Mouse (Mus musculus) liver, postnatal 0 days (tissue): Measurements from ENCODE around the gene Tmem170. TPM values are rescaled to one million over a fixed set of nuclear protein-coding genes. Genes with fewer than 3 reads are reported as not detected.

Source experiments
- ATAC-seq: fragments of 200-750 bp; cut with Nextera tagmentation; 2 replicates; pipeline ENCODE4 v1.8.0; 2017; ENCODE audit warnings: mild to moderate bottlenecking, moderate library complexity
- DNase-seq: peaks from one replicate; pipeline ENCODE4 v3.0.0-alpha.2; 2016
- H3K27ac ChIP-seq: fragments of 300-500 bp; sonication (generic); 2 replicates; pipeline ENCODE4 v1.5.1; 2014; ENCODE audit warnings: antibody characterized with exemption, moderate library complexity, mild to moderate bottlenecking, low read depth
- H3K27me3 ChIP-seq: fragments of 300-500 bp; sonication (generic); 2 replicates; pipeline ENCODE4 v1.6.1; 2014; ENCODE audit warnings: low read length, control low read depth, mixed read lengths; ENCODE audit not compliant: insufficient read depth
- H3K36me3 ChIP-seq: fragments of 300-500 bp; sonication (generic); replicated peaks from 2 replicates; pipeline ENCODE4 v1.6.1; 2014; ENCODE audit warnings: mild to moderate bottlenecking, control low read depth, low read length, moderate library complexity, mixed read lengths; ENCODE audit not compliant: insufficient read depth
- H3K4me1 ChIP-seq: fragments of 300-500 bp; sonication (generic); 2 replicates; pipeline ENCODE4 v1.6.1; 2014; ENCODE audit warnings: antibody characterized with exemption, mild to moderate bottlenecking, control low read depth; ENCODE audit not compliant: insufficient read depth
- H3K4me2 ChIP-seq: fragments of 300-500 bp; sonication (generic); 2 replicates; pipeline ENCODE4 v1.6.1; 2014; ENCODE audit warnings: low read depth, mild to moderate bottlenecking, low read length, moderate library complexity, mixed read lengths
- H3K4me3 ChIP-seq: fragments of 300-500 bp; sonication (generic); 2 replicates; pipeline ENCODE4 v1.5.1; 2014; ENCODE audit warnings: low read depth, low read length
- H3K9ac ChIP-seq: fragments of 300-500 bp; sonication (generic); replicated peaks from 2 replicates; pipeline ENCODE4 v1.6.1; 2014; ENCODE audit warnings: mild to moderate bottlenecking, moderate library complexity
- H3K9me3 ChIP-seq: fragments of 300-500 bp; sonication (generic); 2 replicates; pipeline ENCODE4 v1.6.1; 2016; ENCODE audit warnings: mild to moderate bottlenecking, control low read depth, low read length, mixed read lengths
- CTCF ChIP-seq: sonication (generic); IDR thresholded peaks from 2 replicates; pipeline ENCODE4 v1.5.1; 2016; ENCODE audit warnings: antibody characterized with exemption, low read depth
- EP300 ChIP-seq: IDR thresholded peaks from 2 replicates; pipeline ENCODE4 v1.6.1; 2016; ENCODE audit warnings: antibody characterized with exemption, low read depth, mild to moderate bottlenecking
- WGBS: fragments of 180-500 bp; shearing (Covaris S2); extraction: QIAGEN DNeasy Blood & Tissue Kit; methylation state at CpG from one replicate; pipeline ENCODE4 v1.1.7; 2014; ENCODE audit not compliant: insufficient replicate concordance; 5-methylcytosine and 5-hydroxymethylcytosine counted together
- polyA plus RNA-seq: library from polyadenylated mRNA; unstranded; fragments of >200 nt; fragmentation: Nextera tagmentation; extraction: Ambion mirVana; gene quantifications from 2 replicates; pipeline ENCODE4 v1.2.1, GENCODE M21; 2015

Tmem170 gene
- polyA plus RNA-seq, 1 experiment from 2014 or later, result 4.9 TPM

DNA sequence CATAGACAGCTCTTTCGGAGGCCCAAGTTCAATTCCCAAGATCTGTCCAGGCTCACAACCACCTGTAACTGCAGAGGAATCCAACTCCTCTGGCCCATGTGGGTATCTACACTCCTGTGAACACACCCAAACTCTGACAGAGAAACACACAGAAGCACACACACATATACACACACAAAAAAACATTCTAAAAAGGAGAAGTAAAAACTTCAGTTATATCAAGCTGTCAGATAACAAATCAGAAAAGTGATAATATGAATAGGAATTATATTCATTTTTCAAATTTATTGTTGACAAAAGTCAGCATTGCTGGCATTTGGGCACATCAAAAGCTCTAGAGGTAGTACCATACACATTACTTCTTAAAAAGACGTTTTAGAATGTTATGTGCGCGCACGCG lies 29.8 kb downstream of the Tmem170 start:
- no peaks in the 10 kb centered on the region for H3K9me3 ChIP-seq
- WGBS, result 85% methylated on average over 6 of the region's 6 CpGs
- TF ChIP-seq EP300, result no peak
- no peak for TF ChIP-seq CTCF
- H3K27me3 ChIP-seq, result no peaks in the 10 kb centered on the region
- H3K9ac ChIP-seq, result no peak overlapping the region
- no peak overlapping the region for H3K4me3 ChIP-seq
- H3K27ac ChIP-seq, result no peak overlapping the region
- no peaks in the 10 kb centered on the region for H3K4me1 ChIP-seq
- DNase-seq, result no peak
- H3K4me2 ChIP-seq, result no peak overlapping the region
- H3K36me3 ChIP-seq, result peaks cover 9% of the 10 kb centered on the region
- no peak for ATAC-seq

DNA sequence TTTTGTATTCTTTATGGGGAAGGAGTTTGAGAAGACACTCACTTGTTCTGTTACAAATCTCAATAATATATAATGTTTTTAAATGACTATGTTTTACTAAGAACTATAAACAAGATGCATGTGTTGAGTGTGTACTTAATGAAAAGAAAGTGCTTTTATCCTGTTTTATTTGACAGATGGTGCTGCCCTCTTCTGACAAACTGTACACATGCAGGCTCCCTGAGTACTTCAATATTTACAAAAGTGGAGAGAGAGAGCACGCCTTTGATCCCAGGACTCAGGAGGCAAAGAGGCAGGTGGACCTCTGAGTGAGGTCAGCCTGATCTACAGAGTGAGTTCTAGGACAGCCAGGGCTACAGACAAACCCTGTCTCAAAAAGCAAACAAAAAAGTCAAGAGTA lies 41.0 kb downstream of the Tmem170 start:
- H3K9me3 ChIP-seq, result no peaks in the 10 kb centered on the region
- H3K4me1 ChIP-seq, result 0 out of 2 replicates have a peak, but pooled peaks cover 2% of the 10 kb centered on the region
- no peak overlapping the region for H3K27ac ChIP-seq
- peaks cover 7% of the 10 kb centered on the region for H3K36me3 ChIP-seq
- no peaks in the 10 kb centered on the region for H3K27me3 ChIP-seq
- H3K4me2 ChIP-seq, result no peak overlapping the region
- DNase-seq (no peak), ATAC-seq (no peak)
- no peak overlapping the region for H3K9ac ChIP-seq
- no peak overlapping the region for H3K4me3 ChIP-seq
- 42% methylated on average over 1 of the region's 1 CpGs for WGBS
- no peak for TF ChIP-seq EP300
- TF ChIP-seq CTCF, result peak; percentile 62

DNA sequence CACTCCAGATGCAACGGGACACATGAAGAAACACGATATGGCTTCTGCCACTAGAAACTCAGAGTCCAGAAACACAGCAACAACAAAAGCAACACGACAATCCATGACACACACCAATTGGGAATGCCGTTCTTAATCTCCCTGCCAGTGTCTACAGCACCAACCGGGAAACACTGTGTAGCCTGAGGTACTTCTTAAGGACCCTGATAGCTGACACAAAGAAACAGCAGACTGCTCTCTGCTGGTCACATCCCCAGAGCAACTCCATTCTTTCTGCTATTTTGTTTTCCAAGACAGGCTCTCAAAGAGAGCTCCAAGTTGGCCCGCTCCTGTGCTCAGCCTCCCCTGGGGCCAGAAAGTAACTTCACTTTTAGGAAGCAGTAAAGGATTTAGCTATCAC lies 42.5 kb downstream of the Tmem170 start:
- H3K4me3 ChIP-seq, result no peak overlapping the region
- ATAC-seq, result no peak
- TF ChIP-seq EP300 (no peak), CTCF (no peak)
- no peak overlapping the region for H3K4me2 ChIP-seq
- H3K4me1 ChIP-seq, result 0 out of 2 replicates have a peak, but pooled peaks cover 2% of the 10 kb centered on the region
- H3K36me3 ChIP-seq, result peaks cover 11% of the 10 kb centered on the region
- 78% methylated on average over 6 of the region's 6 CpGs for WGBS
- no peak overlapping the region for H3K27ac ChIP-seq
- DNase-seq, result no peak
- no peak overlapping the region for H3K9ac ChIP-seq
- H3K9me3 ChIP-seq, result no peaks in the 10 kb centered on the region
- no peaks in the 10 kb centered on the region for H3K27me3 ChIP-seq

DNA sequence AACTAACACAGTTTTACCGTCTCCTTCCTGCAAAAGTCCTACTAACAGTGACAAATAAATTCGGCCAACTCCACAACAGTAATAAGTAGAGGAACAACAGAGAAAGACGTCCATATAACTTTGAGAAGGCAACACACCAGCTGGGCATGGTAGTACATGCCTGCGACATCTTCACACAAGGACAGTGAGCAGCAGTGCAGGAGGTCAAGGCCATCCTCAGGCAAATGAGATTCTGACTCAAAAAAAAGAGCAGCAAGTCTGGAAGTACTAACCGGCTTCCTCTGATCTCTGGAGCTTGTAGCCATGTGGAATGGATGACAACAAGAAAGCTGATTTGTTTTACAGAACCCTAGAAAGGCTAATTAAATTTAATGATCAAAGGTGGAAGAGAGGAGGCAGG lies 43.6 kb downstream of the Tmem170 start:
- peaks cover 17% of the 10 kb centered on the region for H3K36me3 ChIP-seq
- no peak overlapping the region for H3K27ac ChIP-seq
- 0 out of 2 replicates have a peak, but pooled peaks cover 2% of the 10 kb centered on the region for H3K4me1 ChIP-seq
- no peak overlapping the region for H3K4me2 ChIP-seq
- TF ChIP-seq CTCF, result no peak
- ATAC-seq, result no peak
- no peak overlapping the region for H3K9ac ChIP-seq
- WGBS, result 77% methylated on average over 5 of the region's 5 CpGs
- no peak overlapping the region for H3K4me3 ChIP-seq
- DNase-seq, result no peak
- H3K9me3 ChIP-seq, result no peaks in the 10 kb centered on the region
- no peaks in the 10 kb centered on the region for H3K27me3 ChIP-seq

DNA sequence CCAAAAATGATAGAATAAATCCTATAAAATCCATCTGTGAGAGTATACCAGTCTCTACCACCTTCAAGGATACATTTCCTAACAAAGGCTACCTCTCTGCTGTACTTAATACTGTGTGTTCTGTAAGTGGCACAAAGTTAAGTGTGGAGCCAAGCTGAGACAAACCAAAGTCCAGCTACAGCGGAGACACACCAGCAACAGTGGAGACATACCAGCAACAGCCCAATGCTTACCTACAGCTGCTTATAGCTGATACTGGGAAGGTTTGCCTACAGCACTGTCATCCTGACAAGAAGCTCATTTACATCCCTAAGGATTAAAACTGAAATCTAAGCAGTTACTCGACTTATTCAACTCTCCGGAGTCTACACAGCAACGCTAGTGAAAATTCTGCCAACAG lies 44.6 kb downstream of the Tmem170 start:
- Histone ChIP-seq H3K4me1 (0 out of 2 replicates have a peak, but pooled peaks cover 2% of the 10 kb centered on the region), H3K4me3 (no peak overlapping the region), H3K4me2 (no peak overlapping the region), H3K27me3 (no peaks in the 10 kb centered on the region), H3K27ac (no peak overlapping the region), H3K9me3 (no peaks in the 10 kb centered on the region), H3K9ac (no peak overlapping the region), H3K36me3 (peaks cover 14% of the 10 kb centered on the region)
- ATAC-seq (no peak), DNase-seq (no peak)
- no peak for TF ChIP-seq EP300
- no peak for TF ChIP-seq CTCF
- 82% methylated on average over 4 of the region's 4 CpGs for WGBS

DNA sequence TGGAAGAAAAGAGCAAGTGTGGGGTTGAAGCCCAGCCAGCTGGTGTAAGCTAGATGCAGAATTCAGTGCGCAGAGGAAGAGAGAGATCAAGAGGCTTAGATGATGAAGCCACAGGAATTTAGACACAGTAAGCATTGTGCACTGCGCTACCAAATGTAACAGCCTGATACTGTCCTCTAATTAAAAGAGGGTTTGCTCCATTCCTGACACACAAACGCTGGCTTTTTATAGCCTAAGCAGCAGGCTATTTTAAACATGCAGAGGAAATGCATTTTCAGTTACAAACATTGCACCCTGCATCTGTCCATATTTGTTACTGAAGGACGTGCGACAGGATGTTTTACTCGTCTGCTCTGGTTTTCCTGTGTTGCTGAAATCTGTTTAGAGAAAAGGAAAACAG lies 48.0 kb downstream of the Tmem170 start:
- peaks cover 14% of the 10 kb centered on the region for H3K36me3 ChIP-seq
- no peak overlapping the region for H3K4me2 ChIP-seq
- DNase-seq (no peak), ATAC-seq (no peak)
- 74% methylated on average over 6 of the region's 6 CpGs for WGBS
- no peak overlapping the region for H3K4me3 ChIP-seq
- H3K27ac ChIP-seq, result 0 out of 2 replicates have a peak overlapping the region, but pooled peaks have one; percentile 19
- no peak for TF ChIP-seq CTCF
- no peak for TF ChIP-seq EP300
- H3K4me1 ChIP-seq, result 0 out of 2 replicates have a peak, but pooled peaks cover 2% of the 10 kb centered on the region
- no peaks in the 10 kb centered on the region for H3K9me3 ChIP-seq
- H3K9ac ChIP-seq, result no peak overlapping the region
- no peaks in the 10 kb centered on the region for H3K27me3 ChIP-seq

DNA sequence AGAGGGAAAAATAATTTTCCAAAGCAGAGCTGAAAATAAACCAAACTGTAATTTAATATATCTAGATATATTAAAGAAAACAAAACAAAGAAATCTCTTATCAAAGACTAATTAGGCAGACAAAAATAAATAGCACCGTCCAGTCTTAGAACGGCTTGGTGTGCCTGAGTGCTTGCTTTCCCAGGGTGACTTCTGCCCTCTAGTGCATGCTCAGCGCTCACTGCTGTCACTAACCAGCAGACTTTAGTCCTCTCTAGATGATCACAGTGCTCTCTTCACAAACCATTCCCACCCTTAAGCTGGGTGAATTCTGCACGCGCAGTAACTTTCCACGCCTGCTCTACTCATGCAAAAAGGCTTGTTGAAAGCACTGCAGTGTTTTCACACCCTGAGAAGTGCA lies 51.3 kb downstream of the Tmem170 start:
- ATAC-seq (no peak), DNase-seq (no peak)
- TF ChIP-seq EP300, result no peak
- TF ChIP-seq CTCF, result peak; percentile 65
- Histone ChIP-seq H3K4me2 (no peak overlapping the region), H3K36me3 (peaks cover 15% of the 10 kb centered on the region; the same call in 1 of the 2 replicates), H3K9me3 (no peaks in the 10 kb centered on the region), H3K9ac (no peak overlapping the region), H3K27ac (no peak overlapping the region), H3K4me1 (no peaks in the 10 kb centered on the region; the same call in 1 of the 2 replicates), H3K4me3 (no peak overlapping the region), H3K27me3 (no peaks in the 10 kb centered on the region)
- 61% methylated on average over 6 of the region's 6 CpGs for WGBS
